Mouse (Mus musculus) myocyte (in vitro differentiated cells): ENCODE results near the gene Pced1b.

Experiments
- MYOD1 ChIP-seq, 3 experiments: IDR thresholded peaks; one replicate each; pipeline ENCODE4 v1.6.1; 2011; ENCODE audit warnings: control low read depth in 2 of 3, low read depth in 2 of 3, mild to moderate bottlenecking in 2 of 3, moderate library complexity in 1 of 3; ENCODE audit not compliant: insufficient read length in 2 of 3, control insufficient read depth in 1 of 3
- POLR2A ChIP-seq: IDR thresholded peaks from one replicate; pipeline ENCODE4 v1.6.1; 2011; ENCODE audit warnings: low read depth, mild to moderate bottlenecking, control low read depth, moderate library complexity; ENCODE audit not compliant: insufficient read length

- TF ChIP-seq MYOD1 (IDR thresholded peaks at IDR 0.05; ENCODE audit: control insufficient read depth in 1 of 3, insufficient read length in 2 of 3, low read depth in 2 of 3) (no peak), POLR2A (no peak)
Measured at GRCm38 (mm10) chr15:97404483-97404882, 157.6 kb downstream of the Pced1b start.
